ENCODE assay signal across 9 mouse cellular contexts in genomic region chr7:140141350-140141749, GRCm38 (mm10). TPM values are rescaled to one million over a fixed set of nuclear protein-coding genes. Genes with fewer than 3 reads are reported as not detected.
DNase-seq lines count a peak whose midpoint lies in the region; ATAC-seq and TF ChIP-seq lines count a peak whose summit lies in the region.
"Had no signal": no experiment of that assay in that cellular context is flagged by ENCODE, and none has a peak within 500 bp of the region (broad histone marks: within the 10 kb centered on the region; RNA-seq: fewer than 3 reads in every experiment).

No protein-coding gene starts in this region.

- no peak for ATAC-seq in forebrain, embryonic 14.5 days
- no peak for ATAC-seq in forebrain, embryonic 13.5 days
- no peak for ATAC-seq in kidney, postnatal 0 days (replicated peaks; ENCODE audit: low FRiP score, low read depth)

- H3K36me3 ChIP-seq in forebrain, embryonic 14.5 days (ENCODE audit: control insufficient read depth, insufficient read depth, low read length): no peaks in the 10 kb centered on the region
- no peaks in the 10 kb centered on the region for H3K36me3 ChIP-seq in forebrain, embryonic 13.5 days (ENCODE audit: poor library complexity, severe bottlenecking)
- H3K36me3 ChIP-seq in kidney, postnatal 0 days (ENCODE audit: insufficient read depth, low read length): no peaks in the 10 kb centered on the region
- H3K36me3 ChIP-seq in splenic B cell, adult 2 months (ENCODE audit: control insufficient read depth, insufficient read depth, low read length, poor library complexity, severe bottlenecking): no peaks in the 10 kb centered on the region; the same call in 1 of the 2 replicates

- peaks cover 3% of the 10 kb centered on the region; the same call in 1 of the 2 replicates for H3K4me1 ChIP-seq in forebrain, embryonic 14.5 days (ENCODE audit: control insufficient read depth, insufficient read depth, low read length)
- H3K4me1 ChIP-seq in forebrain, embryonic 13.5 days: peaks cover 7% of the 10 kb centered on the region
- no peaks in the 10 kb centered on the region for H3K4me1 ChIP-seq in kidney, postnatal 0 days (replicated peaks; ENCODE audit: insufficient read depth, low read length)

- 10% methylated on average over 14 of the region's 14 CpGs for WGBS in forebrain, embryonic 14.5 days
- WGBS in forebrain, embryonic 13.5 days: 6% methylated on average over 14 of the region's 14 CpGs
- 8% methylated on average over 14 of the region's 14 CpGs for whole genome bisulfite sequencing in kidney, postnatal 0 days

- peak; percentile 83 for TF ChIP-seq CTCF in kidney, postnatal 0 days (IDR thresholded peaks at IDR 0.05; ENCODE audit: low read depth)

- H3K9me3 ChIP-seq in forebrain, embryonic 14.5 days (replicated peaks; ENCODE audit: control insufficient read depth, low read length): no peaks in the 10 kb centered on the region
- no peaks in the 10 kb centered on the region for H3K9me3 ChIP-seq in forebrain, embryonic 13.5 days (replicated peaks)
- H3K9me3 ChIP-seq in kidney, postnatal 0 days (replicated peaks; ENCODE audit: low read length): no peaks in the 10 kb centered on the region

- H3K9ac ChIP-seq in forebrain, embryonic 14.5 days (ENCODE audit: low read length): no peak overlapping the region
- H3K9ac ChIP-seq in forebrain, embryonic 13.5 days: no peak overlapping the region; the same call in 1 of the 2 replicates
- H3K9ac ChIP-seq in kidney, postnatal 0 days (ENCODE audit: low read depth, low read length): no peak overlapping the region

- H3K4me3 ChIP-seq in forebrain, embryonic 14.5 days (ENCODE audit: low read depth, low read length): no peak overlapping the region
- no peak overlapping the region for H3K4me3 ChIP-seq in forebrain, embryonic 13.5 days
- no peak overlapping the region for H3K4me3 ChIP-seq in kidney, postnatal 0 days (replicated peaks; ENCODE audit: low read depth, low read length)

- H3K27ac ChIP-seq in forebrain, embryonic 14.5 days (ENCODE audit: low read depth, low read length): no peak overlapping the region
- no peak overlapping the region for H3K27ac ChIP-seq in forebrain, embryonic 13.5 days
- no peak overlapping the region for H3K27ac ChIP-seq in kidney, postnatal 0 days

- H3K4me2 ChIP-seq in forebrain, embryonic 14.5 days (ENCODE audit: low read length): no peak overlapping the region
- no peak overlapping the region for H3K4me2 ChIP-seq in forebrain, embryonic 13.5 days
- H3K4me2 ChIP-seq in kidney, postnatal 0 days (ENCODE audit: low read length): no peak overlapping the region

- peak; percentile 77 for DNase-seq in forebrain, embryonic 14.5 days (ENCODE audit: low spot score)
- peak; percentile 84 for DNase-seq in 416B (ENCODE audit: low read depth)
- peak; percentile 52 for DNase-seq in adrenal gland, adult 8-10 months
- peak; percentile 47 for DNase-seq in embryo, embryonic 9.5 days (ENCODE audit: extremely low spot score)
- peak; percentile 83 for DNase-seq in kidney, postnatal 0 days (ENCODE audit: low spot score)
- peak; percentile 64 to 78 for DNase-seq in lung, postnatal 4 days
- DNase-seq in splenic B cell, adult 2 months (ENCODE audit: low read depth, low spot score): peak; percentile 84

- H3K27me3 ChIP-seq in forebrain, embryonic 14.5 days (replicated peaks; ENCODE audit: control insufficient read depth, insufficient read depth, low read length): no peaks in the 10 kb centered on the region
- no peaks in the 10 kb centered on the region for H3K27me3 ChIP-seq in forebrain, embryonic 13.5 days
- H3K27me3 ChIP-seq in kidney, postnatal 0 days (ENCODE audit: insufficient read depth, low read length): no peaks in the 10 kb centered on the region
- no peaks in the 10 kb centered on the region for H3K27me3 ChIP-seq in splenic B cell, adult 2 months (ENCODE audit: control insufficient read depth, insufficient read depth, low read length, poor library complexity, severe bottlenecking)

RNA-seq across cellular contexts. Expression of gene Mtg1, which starts 4.0 kb away (rescaled TPM):
- 40.7 and 42.9 TPM in 2 replicates for polyA plus RNA-seq in forebrain, embryonic 14.5 days (2014; fragmentation: Nextera tagmentation; extraction: Ambion mirVana)
- 35.3 and 38.7 TPM in 2 replicates for polyA plus RNA-seq in forebrain, embryonic 13.5 days (2015; fragmentation: Nextera tagmentation; extraction: Ambion mirVana)
- total RNA-seq in adrenal gland, adult 8-10 months (2022): 10 to 100 TPM; 30.1 to 32.7 (median 31.3) TPM
- 29.9 and 30.4 TPM in 2 replicates for polyA plus RNA-seq in kidney, postnatal 0 days (2015; fragmentation: Nextera tagmentation; extraction: Ambion mirVana)

RNA-seq across cellular contexts. Expression of gene Sprn, which starts 13.3 kb away (rescaled TPM):
- 7.9 and 9.7 TPM in 2 replicates for polyA plus RNA-seq in forebrain, embryonic 14.5 days (2014; fragmentation: Nextera tagmentation; extraction: Ambion mirVana)
- polyA plus RNA-seq in forebrain, embryonic 13.5 days (2015; fragmentation: Nextera tagmentation; extraction: Ambion mirVana): 3.3 and 5.3 TPM in 2 replicates
- total RNA-seq in adrenal gland, adult 8-10 months (2022): 1 to 10 TPM; 1.0 to 1.4 (median 1.2) TPM
- polyA plus RNA-seq in kidney, postnatal 0 days (2015; fragmentation: Nextera tagmentation; extraction: Ambion mirVana): 0.13 and 0.16 TPM in 2 replicates

RNA-seq across cellular contexts. Expression of gene Olfr522, which starts 23.2 kb away (rescaled TPM):
- polyA plus RNA-seq in forebrain, embryonic 14.5 days (2014; fragmentation: Nextera tagmentation; extraction: Ambion mirVana): not detected in 2 replicates
- not detected in 2 replicates for polyA plus RNA-seq in forebrain, embryonic 13.5 days (2015; fragmentation: Nextera tagmentation; extraction: Ambion mirVana)
- total RNA-seq in adrenal gland, adult 8-10 months (2022): not detected
- polyA plus RNA-seq in kidney, postnatal 0 days (2015; fragmentation: Nextera tagmentation; extraction: Ambion mirVana): not detected in 2 replicates
- polyA plus RNA-seq: intestine, embryonic 14.5 days had no signal

RNA-seq across cellular contexts. Expression of gene Echs1, which starts 25.1 kb away (rescaled TPM):
- polyA plus RNA-seq in forebrain, embryonic 14.5 days (2014; fragmentation: Nextera tagmentation; extraction: Ambion mirVana): 138 and 154 TPM in 2 replicates
- 126 and 128 TPM in 2 replicates for polyA plus RNA-seq in forebrain, embryonic 13.5 days (2015; fragmentation: Nextera tagmentation; extraction: Ambion mirVana)
- 100 to 1,000 TPM; 229 to 495 (median 382) TPM for total RNA-seq in adrenal gland, adult 8-10 months (2022)
- 236 and 241 TPM in 2 replicates for polyA plus RNA-seq in kidney, postnatal 0 days (2015; fragmentation: Nextera tagmentation; extraction: Ambion mirVana)

RNA-seq across cellular contexts. Expression of gene Paox, which starts 25.8 kb away (rescaled TPM):
- 7.2 and 8.8 TPM in 2 replicates for polyA plus RNA-seq in forebrain, embryonic 14.5 days (2014; fragmentation: Nextera tagmentation; extraction: Ambion mirVana)
- polyA plus RNA-seq in forebrain, embryonic 13.5 days (2015; fragmentation: Nextera tagmentation; extraction: Ambion mirVana): 7.5 and 9.7 TPM in 2 replicates
- total RNA-seq in adrenal gland, adult 8-10 months (2022): 10 to 100 TPM in 3 of 4 experiments, 1 to 10 TPM in 1; 9.6 to 19.7 (median 13.8) TPM
- polyA plus RNA-seq in kidney, postnatal 0 days (2015; fragmentation: Nextera tagmentation; extraction: Ambion mirVana): 21.0 and 22.9 TPM in 2 replicates
